Mouse (Mus musculus) spleen, postnatal 36 days (tissue): Measurements from ENCODE around the gene Hsd17b1.
"Not testable (repeated sequence)": the region's sequence is repeated elsewhere in the genome, so short reads cannot be mapped to it uniquely, and the experiment has no call there.

Source experiments
- DNase-seq, 2 experiments: peaks; one replicate each; pipeline ENCODE4 v3.0.0; 2022; ENCODE audit warnings: low spot score in 2 of 2, mixed read lengths in 1 of 2

Gene Hsd17b1

GRCm38 (mm10) chr11:101085617-101086322, 7.6 kb downstream of the Hsd17b1 start:
- no peak for DNase-seq

DNA sequence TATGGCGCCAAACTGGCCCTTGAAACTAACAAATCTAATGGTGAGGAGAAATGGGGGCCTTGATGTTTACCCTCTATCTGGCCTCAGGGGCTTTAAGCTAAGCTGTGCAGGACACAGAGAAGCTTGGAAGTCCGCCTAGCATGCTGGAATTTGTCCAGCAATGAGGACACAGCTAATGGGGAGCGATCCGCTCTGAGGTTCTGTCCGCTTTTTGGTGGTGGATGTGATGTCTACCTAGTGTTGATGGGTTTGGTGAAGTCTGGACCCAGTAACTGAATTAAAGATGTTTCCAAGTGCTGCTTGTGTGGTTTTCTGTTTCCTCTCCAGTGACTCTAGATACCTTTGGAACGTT, 8.1 kb downstream of the Hsd17b1 start:
- no peak for DNase-seq

GRCm38 (mm10) chr11:101086756-101087681, 8.8 kb downstream of the Hsd17b1 start, which contains the start of gene Mlx:
TSS of gene Mlx (plus strand) at chr11:101087277.
- peak; percentile 91 to 92 for DNase-seq

DNA sequence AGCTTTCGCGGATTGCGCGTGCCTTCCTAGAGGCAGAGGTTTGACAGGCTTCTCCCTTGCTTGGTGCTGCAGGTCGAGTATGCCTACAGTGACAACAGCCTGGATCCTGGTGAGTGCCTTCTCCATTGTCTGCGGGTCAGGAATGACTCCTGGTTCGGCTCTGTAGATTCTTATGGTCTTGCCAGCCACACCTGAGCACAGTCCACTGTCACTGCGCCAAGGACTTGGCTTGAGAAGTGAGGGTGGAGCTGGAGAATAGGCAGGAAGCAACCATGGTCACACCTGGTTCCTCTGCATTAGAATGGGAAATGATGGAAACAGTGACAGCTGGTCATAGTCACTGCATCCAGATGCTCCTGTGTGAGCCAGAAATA, 9.5 kb downstream of the Hsd17b1 start:
- no peak for DNase-seq

DNA sequence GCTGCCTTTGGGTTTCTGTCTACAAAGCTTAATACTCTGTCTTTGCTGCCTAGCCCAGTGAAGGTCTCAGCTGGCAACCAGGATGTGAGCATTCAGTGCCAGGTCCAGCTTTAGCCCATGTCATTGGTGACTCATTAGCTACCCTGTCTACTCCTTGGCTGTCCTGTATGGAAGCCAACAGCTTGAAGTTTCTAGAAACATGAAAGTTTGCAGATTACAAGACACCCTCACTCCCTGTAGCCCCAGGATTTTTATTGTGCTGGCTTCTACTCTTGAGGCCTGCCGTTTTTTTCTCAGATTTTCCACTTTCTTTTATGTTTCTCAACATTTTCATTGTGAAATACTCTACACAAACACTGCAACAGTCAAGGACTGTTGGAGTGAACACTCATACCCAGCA, 11.7 kb downstream of the Hsd17b1 start:
- no peak for DNase-seq

- no peak for DNase-seq
Observed at GRCm38 (mm10) chr11:101094930-101095313, 16.7 kb downstream of the Hsd17b1 start.

DNA sequence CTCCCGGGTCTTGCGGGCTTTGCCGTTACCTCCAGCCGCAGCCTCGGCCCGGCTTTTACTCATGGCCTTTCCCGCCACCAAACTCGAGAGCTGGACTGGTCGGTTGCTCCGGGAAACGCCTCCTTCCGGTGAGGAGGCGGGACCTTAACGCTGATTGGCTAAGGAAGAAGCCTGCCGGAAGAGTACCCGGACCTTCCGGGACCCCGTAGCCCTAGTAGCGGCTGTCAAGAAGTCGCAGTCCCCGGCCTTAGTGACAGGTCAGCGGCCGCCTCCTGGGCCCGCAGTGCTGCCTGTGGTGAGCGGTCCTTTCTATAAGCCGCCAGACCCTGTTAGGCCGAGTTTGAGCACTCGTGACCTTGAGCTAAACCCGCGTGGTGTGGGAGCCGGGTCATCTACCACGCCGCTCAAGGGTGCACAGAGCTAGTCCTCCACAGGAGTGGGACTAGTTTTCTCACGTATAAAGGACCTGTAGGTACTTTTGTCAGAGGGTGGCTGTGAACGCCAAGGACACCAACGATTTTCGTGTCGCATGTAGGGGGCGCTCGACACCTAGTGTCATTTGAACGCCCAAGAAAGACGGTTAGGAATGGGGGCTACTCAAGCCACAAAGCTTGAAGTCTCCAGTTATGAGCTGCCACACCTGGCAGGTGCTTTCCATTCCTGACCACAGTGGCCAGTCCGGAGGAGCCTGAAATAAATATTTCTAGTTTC, 17.3 kb downstream of the Hsd17b1 start, which contains the start of gene Psmc3ip:
TSS of gene Psmc3ip (minus strand) at position 123 of the 711 bp plus-strand sequence.
- DNase-seq, result peak; percentile 93 to 95

DNA sequence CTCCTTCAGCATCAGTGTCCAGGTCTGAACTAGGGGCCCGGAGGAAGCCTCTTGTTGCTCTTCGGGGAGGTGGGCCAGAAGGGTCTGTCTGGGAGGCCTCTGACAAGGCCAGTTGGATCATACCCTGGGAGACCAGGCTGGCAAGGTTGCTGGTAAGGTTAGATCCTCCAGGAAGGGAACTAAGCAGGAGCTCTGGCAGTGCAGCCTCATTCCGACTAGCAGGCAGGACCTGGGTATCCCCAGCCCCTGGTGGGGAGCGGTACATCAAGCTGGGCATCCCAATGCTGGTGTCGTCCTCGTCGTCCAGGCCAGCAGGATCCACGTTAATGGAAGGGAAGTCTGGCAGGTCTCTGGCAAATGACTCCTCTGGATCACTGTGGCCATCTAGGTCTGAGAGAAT, 20.0 kb downstream of the Hsd17b1 start:
- no peak for DNase-seq

GRCm38 (mm10) chr11:101103011-101103410, 24.8 kb downstream of the Hsd17b1 start:
- no peak for DNase-seq

GRCm38 (mm10) chr11:101109351-101109750, 31.1 kb downstream of the Hsd17b1 start:
- DNase-seq, result no peak

GRCm38 (mm10) chr11:101110708-101111107, 32.5 kb downstream of the Hsd17b1 start:
- DNase-seq, result no peak

DNA sequence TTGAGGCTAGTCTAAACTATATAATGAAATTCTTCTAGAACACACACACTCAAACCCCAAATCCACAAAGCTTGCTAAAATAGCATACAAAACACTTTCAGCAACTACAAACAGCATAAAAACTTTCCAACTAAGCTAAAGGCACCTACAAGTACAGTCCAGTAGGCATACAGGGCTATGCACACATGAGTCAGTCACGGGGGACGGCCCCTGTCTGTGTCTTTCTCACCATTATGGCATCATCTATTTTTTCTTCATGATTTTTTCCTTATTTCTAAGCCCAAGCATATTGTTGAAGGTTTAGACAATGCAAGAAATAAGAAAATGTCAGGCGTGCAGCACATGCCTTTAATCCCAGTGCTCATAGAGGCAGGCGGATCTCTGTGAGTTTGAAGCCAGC, 33.0 kb downstream of the Hsd17b1 start:
- no peak for DNase-seq

GRCm38 (mm10) chr11:101112186-101112585, 34.0 kb downstream of the Hsd17b1 start:
- DNase-seq, result no peak

GRCm38 (mm10) chr11:101115564-101115963, 37.4 kb downstream of the Hsd17b1 start:
- DNase-seq, result peak; percentile 70 to 78

- no peak for DNase-seq
Observed at GRCm38 (mm10) chr11:101118105-101118504, 39.9 kb downstream of the Hsd17b1 start.

DNA sequence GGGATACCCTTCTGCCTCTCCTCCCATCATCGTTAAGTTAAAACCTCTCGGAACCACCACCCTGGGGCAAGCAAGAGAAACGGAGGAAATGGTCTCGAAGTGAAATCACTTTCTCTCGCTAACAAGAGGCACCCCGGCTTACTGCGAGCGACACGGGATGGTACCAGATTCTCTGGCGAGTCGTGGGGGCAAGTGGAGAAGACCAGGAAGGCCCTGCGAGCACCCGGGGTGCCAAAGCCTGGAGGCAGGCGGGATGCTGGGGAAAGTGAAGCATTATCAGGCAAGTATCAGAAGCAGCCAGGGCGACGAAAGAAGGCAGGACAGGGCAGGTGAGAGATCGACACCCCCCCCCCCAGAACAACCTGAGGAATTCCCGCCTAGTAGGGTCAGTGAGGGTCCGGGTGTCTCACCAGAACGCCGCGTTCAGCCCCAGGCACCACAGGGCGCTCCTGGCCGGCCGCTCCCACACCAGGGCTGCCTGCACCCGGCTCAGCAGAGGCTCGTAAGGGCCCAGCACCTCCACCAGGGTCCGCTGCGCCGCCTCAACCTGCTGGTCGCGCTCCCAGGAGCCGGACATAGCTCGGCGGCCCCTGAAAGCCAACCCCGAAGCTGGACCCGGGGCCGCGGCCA, 41.0 kb downstream of the Hsd17b1 start:
- DNase-seq, result peak in 1 of 2 experiments; percentile 30

- DNase-seq, result peak; percentile 99
Observed at GRCm38 (mm10) chr11:101119761-101120544, 41.7 kb downstream of the Hsd17b1 start, which contains the start of the genes Retreg3 and Tubg1. TSS of gene Retreg3 (minus strand) at chr11:101119893. TSS of gene Tubg1 (plus strand) at chr11:101119938.

GRCm38 (mm10) chr11:101120545-101121188, 42.5 kb downstream of the Hsd17b1 start:
- DNase-seq, result no peak

DNA sequence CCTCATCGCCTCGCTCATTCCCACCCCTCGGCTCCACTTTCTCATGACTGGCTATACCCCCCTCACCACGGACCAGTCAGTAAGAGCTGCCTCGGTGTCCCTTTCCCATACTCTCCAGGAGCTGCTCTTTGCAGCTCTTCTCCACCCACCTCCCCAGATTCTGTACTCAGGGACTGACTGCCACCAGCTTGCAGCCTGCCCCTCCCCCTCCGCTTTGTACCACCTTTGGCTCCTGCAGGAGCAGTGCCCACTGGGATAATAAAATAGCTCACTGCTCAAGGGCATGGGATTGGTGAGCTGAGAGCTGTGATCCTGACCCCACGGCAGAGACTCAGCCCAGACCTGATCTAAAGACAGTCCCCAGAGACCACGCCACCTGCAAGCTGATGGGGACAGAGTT, 46.3 kb downstream of the Hsd17b1 start:
- DNase-seq, result not testable (repeated sequence)

GRCm38 (mm10) chr11:101125008-101125407, 46.8 kb downstream of the Hsd17b1 start:
- DNase-seq, result not testable (repeated sequence)
